Mouse (Mus musculus) midbrain, embryonic 16.5 days (tissue): Measurements from ENCODE around the gene Abca1. TPM values are rescaled to one million over a fixed set of nuclear protein-coding genes. Genes with fewer than 3 reads are reported as not detected.

Experiments
- ATAC-seq: fragments of 200-750 bp; cut with Nextera tagmentation; 2 replicates; pipeline ENCODE4 v1.8.0; 2017; ENCODE audit warnings: moderate TSS enrichment
- H3K27ac ChIP-seq: fragments of 300-500 bp; sonication (generic); 2 replicates; pipeline ENCODE4 v1.5.1; 2014; ENCODE audit warnings: mild to moderate bottlenecking, low read length, mixed read lengths
- H3K27me3 ChIP-seq: fragments of 300-500 bp; sonication (generic); 2 replicates; pipeline ENCODE4 v1.6.1; 2014; ENCODE audit warnings: low read depth, low read length, mixed read lengths; ENCODE audit not compliant: control insufficient read depth, insufficient read depth
- H3K36me3 ChIP-seq: fragments of 300-500 bp; sonication (generic); 2 replicates; pipeline ENCODE4 v1.6.1; 2014; ENCODE audit warnings: mild to moderate bottlenecking, low read length, moderate library complexity, mixed read lengths; ENCODE audit not compliant: control insufficient read depth, insufficient read depth
- H3K4me1 ChIP-seq: fragments of 300-500 bp; sonication (generic); 2 replicates; pipeline ENCODE4 v1.6.1; 2014; ENCODE audit warnings: mild to moderate bottlenecking, low read length, mixed read lengths; ENCODE audit not compliant: control insufficient read depth, insufficient read depth
- H3K4me2 ChIP-seq: fragments of 300-500 bp; sonication (generic); 2 replicates; pipeline ENCODE4 v1.6.1; 2014; ENCODE audit warnings: mild to moderate bottlenecking, low read length, mixed read lengths
- H3K4me3 ChIP-seq: fragments of 300-500 bp; sonication (generic); 2 replicates; pipeline ENCODE4 v1.5.1; 2014; ENCODE audit warnings: low read depth, mild to moderate bottlenecking, low read length, moderate library complexity, mixed read lengths
- H3K9ac ChIP-seq: fragments of 300-500 bp; sonication (generic); 2 replicates; pipeline ENCODE4 v1.6.1; 2014; ENCODE audit warnings: low read depth, low read length, mixed read lengths
- H3K9me3 ChIP-seq: fragments of 300-500 bp; sonication (generic); replicated peaks from 2 replicates; pipeline ENCODE4 v1.6.1; 2014; ENCODE audit warnings: mild to moderate bottlenecking, low read length, mixed read lengths; ENCODE audit not compliant: control insufficient read depth, poor library complexity, severe bottlenecking
- WGBS: fragments of 180-500 bp; shearing (Covaris S2); extraction: QIAGEN DNeasy Blood & Tissue Kit; methylation state at CpG from one replicate; pipeline ENCODE4 v1.1.7; 2014; 5-methylcytosine and 5-hydroxymethylcytosine counted together
- polyA plus RNA-seq: library from polyadenylated mRNA; unstranded; fragments of >200 nt; fragmentation: Nextera tagmentation; extraction: Ambion mirVana; gene quantifications from 2 replicates; pipeline ENCODE4 v1.2.1, GENCODE M21; 2015

The Abca1 gene
- polyA plus RNA-seq, 1 experiment from 2014 or later, result 9.9 TPM

GRCm38 (mm10) chr4:53146227-53146949 is 13.3 kb downstream of the Abca1 start:
- Histone ChIP-seq H3K4me1 (peaks cover 11% of the 10 kb centered on the region; the same call in 1 of the 2 replicates), H3K9me3 (no peaks in the 10 kb centered on the region), H3K4me2 (no peak overlapping the region), H3K27ac (no peak overlapping the region), H3K36me3 (no peaks in the 10 kb centered on the region), H3K4me3 (no peak overlapping the region), H3K9ac (no peak overlapping the region), H3K27me3 (no peaks in the 10 kb centered on the region)
- no peak for ATAC-seq
- 95% methylated on average over 12 of the region's 12 CpGs for WGBS

- ATAC-seq, result no peak
- H3K4me2 ChIP-seq, result no peak overlapping the region
- 80% methylated on average over 12 of the region's 12 CpGs for WGBS
Observed at GRCm38 (mm10) chr4:53145434-53146168, 14.1 kb downstream of the Abca1 start.

GRCm38 (mm10) chr4:53144571-53144970 is 15.1 kb downstream of the Abca1 start:
- H3K9ac ChIP-seq, result no peak overlapping the region
- H3K4me1 ChIP-seq, result peaks cover 4% of the 10 kb centered on the region; the same call in 1 of the 2 replicates
- no peaks in the 10 kb centered on the region for H3K36me3 ChIP-seq
- 73% methylated on average over 10 of the region's 10 CpGs for WGBS
- no peak overlapping the region for H3K4me2 ChIP-seq
- no peak overlapping the region for H3K4me3 ChIP-seq
- no peak overlapping the region for H3K27ac ChIP-seq
- ATAC-seq, result no peak
- H3K9me3 ChIP-seq, result no peaks in the 10 kb centered on the region
- H3K27me3 ChIP-seq, result no peaks in the 10 kb centered on the region

More at GRCm38 (mm10) chr4:53145434-53146168, 14.1 kb downstream of the Abca1 start:
- H3K4me3 ChIP-seq, result no peak overlapping the region
- no peaks in the 10 kb centered on the region for H3K27me3 ChIP-seq
- no peak overlapping the region for H3K27ac ChIP-seq
- H3K4me1 ChIP-seq, result peaks cover 8% of the 10 kb centered on the region; the same call in 1 of the 2 replicates
- H3K9ac ChIP-seq, result no peak overlapping the region
- no peaks in the 10 kb centered on the region for H3K9me3 ChIP-seq
- H3K36me3 ChIP-seq, result no peaks in the 10 kb centered on the region

GRCm38 (mm10) chr4:53144021-53144420 is 15.7 kb downstream of the Abca1 start:
- Histone ChIP-seq H3K9me3 (no peaks in the 10 kb centered on the region), H3K27me3 (no peaks in the 10 kb centered on the region), H3K4me2 (no peak overlapping the region), H3K36me3 (no peaks in the 10 kb centered on the region), H3K4me3 (no peak overlapping the region), H3K27ac (no peak overlapping the region), H3K9ac (no peak overlapping the region), H3K4me1 (peaks cover 4% of the 10 kb centered on the region; the same call in 1 of the 2 replicates)
- no peak for ATAC-seq
- 68% methylated on average over 8 of the region's 8 CpGs for WGBS

- Histone ChIP-seq H3K4me3 (no peak overlapping the region), H3K9ac (no peak overlapping the region), H3K27ac (no peak overlapping the region), H3K4me2 (no peak overlapping the region), H3K4me1 (no peaks in the 10 kb centered on the region), H3K27me3 (no peaks in the 10 kb centered on the region), H3K9me3 (no peaks in the 10 kb centered on the region), H3K36me3 (no peaks in the 10 kb centered on the region)
- WGBS, result 92% methylated on average over 6 of the region's 6 CpGs
- ATAC-seq, result no peak
Observed at GRCm38 (mm10) chr4:53140678-53141077, 19.0 kb downstream of the Abca1 start.

GRCm38 (mm10) chr4:53139495-53139894 is 20.2 kb downstream of the Abca1 start:
- H3K36me3 ChIP-seq, result no peaks in the 10 kb centered on the region
- H3K4me1 ChIP-seq, result no peaks in the 10 kb centered on the region
- WGBS, result 92% methylated on average over 2 of the region's 2 CpGs
- H3K27me3 ChIP-seq, result no peaks in the 10 kb centered on the region
- H3K9me3 ChIP-seq, result no peaks in the 10 kb centered on the region
- no peak overlapping the region for H3K27ac ChIP-seq
- H3K4me2 ChIP-seq, result no peak overlapping the region
- no peak overlapping the region for H3K9ac ChIP-seq
- ATAC-seq, result no peak
- no peak overlapping the region for H3K4me3 ChIP-seq

GRCm38 (mm10) chr4:53138974-53139373 is 20.7 kb downstream of the Abca1 start:
- Histone ChIP-seq H3K36me3 (no peaks in the 10 kb centered on the region), H3K4me3 (no peak overlapping the region), H3K27me3 (no peaks in the 10 kb centered on the region), H3K4me2 (no peak overlapping the region), H3K9ac (no peak overlapping the region), H3K9me3 (no peaks in the 10 kb centered on the region), H3K27ac (no peak overlapping the region), H3K4me1 (no peaks in the 10 kb centered on the region)
- 91% methylated on average over 3 of the region's 3 CpGs for WGBS
- ATAC-seq, result no peak

- H3K4me3 ChIP-seq, result no peak overlapping the region
- no peaks in the 10 kb centered on the region for H3K27me3 ChIP-seq
- H3K4me1 ChIP-seq, result no peaks in the 10 kb centered on the region
- no peak for ATAC-seq
- H3K4me2 ChIP-seq, result no peak overlapping the region
- H3K27ac ChIP-seq, result no peak overlapping the region
- H3K9ac ChIP-seq, result no peak overlapping the region
- H3K36me3 ChIP-seq, result no peaks in the 10 kb centered on the region
- H3K9me3 ChIP-seq, result no peaks in the 10 kb centered on the region
- WGBS, result 97% methylated on average over 2 of the region's 2 CpGs
Observed at GRCm38 (mm10) chr4:53137087-53137486, 22.6 kb downstream of the Abca1 start.

GRCm38 (mm10) chr4:53134816-53135215 is 24.9 kb downstream of the Abca1 start:
- Histone ChIP-seq H3K4me2 (no peak overlapping the region), H3K4me1 (no peaks in the 10 kb centered on the region), H3K36me3 (no peaks in the 10 kb centered on the region), H3K4me3 (no peak overlapping the region), H3K9ac (no peak overlapping the region), H3K27me3 (no peaks in the 10 kb centered on the region), H3K27ac (no peak overlapping the region), H3K9me3 (no peaks in the 10 kb centered on the region)
- 82% methylated on average over 7 of the region's 7 CpGs for WGBS
- ATAC-seq, result no peak
